ENCODE assay signal across 8 mouse cellular contexts in the genomic region with DNA sequence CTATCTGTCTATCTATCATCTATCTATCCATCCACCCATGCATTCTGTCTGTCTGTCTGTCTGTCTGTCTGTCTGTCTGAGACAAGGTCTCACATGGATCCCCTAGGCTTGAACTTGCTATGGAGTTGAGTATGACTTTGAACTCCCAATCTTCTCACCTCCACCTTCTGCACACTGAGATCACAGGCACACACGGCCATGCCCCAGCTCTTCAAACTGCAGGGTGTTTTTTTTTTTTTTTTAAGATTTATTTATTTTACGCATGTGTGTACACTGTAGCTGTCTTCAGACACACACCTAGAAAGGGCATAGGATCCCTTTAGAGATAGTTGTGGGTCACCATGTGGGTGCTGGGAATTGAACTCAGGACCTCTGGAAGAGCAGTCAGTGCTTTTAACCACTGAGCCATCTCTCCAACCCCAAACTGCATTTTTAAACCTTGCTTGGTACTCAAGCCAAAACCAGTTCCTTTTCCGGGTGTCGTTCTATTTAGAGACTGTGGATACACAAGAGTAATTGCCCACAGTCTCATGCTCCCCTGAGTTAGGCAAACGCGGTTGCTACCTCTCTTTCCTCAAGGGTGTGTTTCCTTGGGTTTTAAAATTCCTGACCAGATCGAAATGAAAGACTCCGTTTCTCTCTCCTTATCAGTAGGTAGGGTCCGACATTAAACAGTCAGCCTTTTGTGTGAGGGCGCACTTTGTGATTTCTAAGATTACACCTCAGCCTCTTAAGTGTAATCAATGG. TPM values are rescaled to one million over a fixed set of nuclear protein-coding genes. Genes with fewer than 3 reads are reported as not detected.
DNase-seq lines count a peak whose midpoint lies in the region; ATAC-seq lines count a peak whose summit lies in the region.

No protein-coding gene starts in this region.

- H3K4me2 ChIP-seq in kidney, embryonic 14.5 days (replicated peaks; ENCODE audit: low read depth, low read length): peak overlapping the region; percentile 48

- H3K27ac ChIP-seq in kidney, embryonic 14.5 days (ENCODE audit: low read depth, low read length): peak overlapping the region; percentile 53; the same call in 1 of the 2 replicates

- H3K9ac ChIP-seq in kidney, embryonic 14.5 days (ENCODE audit: low read depth, low read length): peak overlapping the region; percentile 48; the same call in 1 of the 2 replicates

- no peaks in the 10 kb centered on the region for H3K36me3 ChIP-seq in kidney, embryonic 14.5 days (ENCODE audit: control insufficient read depth, insufficient read depth, low read length)

- WGBS in kidney, embryonic 14.5 days: 27% methylated on average over 10 of the region's 10 CpGs

- DNase-seq in kidney, postnatal 4 days: no peak
- peak; percentile 39 for DNase-seq in T-cell, adult 2 months (ENCODE audit: low spot score)
- DNase-seq in heart, postnatal 10 days: peak; percentile 40 to 46
- DNase-seq in lung, postnatal 36 days: peak; percentile 63
- DNase-seq in Muller cell, postnatal 12 days (ENCODE audit: inconsistent ontology term): no peak
- DNase-seq in frontal cortex, postnatal 25 days (ENCODE audit: low spot score in 2 of 2): no peak
- no peak for DNase-seq in urinary bladder, adult 18-20 months (ENCODE audit: low spot score in 2 of 2)

- peaks cover 16% of the 10 kb centered on the region for H3K4me1 ChIP-seq in kidney, embryonic 14.5 days (ENCODE audit: control insufficient read depth, insufficient read depth, low read length)

- peak overlapping the region; percentile 30 for H3K4me3 ChIP-seq in kidney, embryonic 14.5 days (ENCODE audit: low read length)

- H3K27me3 ChIP-seq in kidney, embryonic 14.5 days (ENCODE audit: control insufficient read depth, insufficient read depth, low read length): no peaks in the 10 kb centered on the region

- ATAC-seq in kidney, embryonic 14.5 days (ENCODE audit: low FRiP score, low TSS enrichment): no peak

- intact Hi-C loops in heart, postnatal 10 days (cut with DNase I): loop anchor here (2.0 kb wide), 1 partner anchor 52 kb away; no protein-coding TSS in a partner anchor

- H3K9me3 ChIP-seq in kidney, embryonic 14.5 days (ENCODE audit: control insufficient read depth, low read length): no peaks in the 10 kb centered on the region

RNA-seq across cellular contexts. Expression of gene Zfp217, which starts 57.0 kb away (rescaled TPM):
- polyA plus RNA-seq in kidney, embryonic 14.5 days (2014; fragmentation: Nextera tagmentation; extraction: Ambion mirVana): 5.6 and 6.0 TPM in 2 replicates
- 10 to 100 TPM; 14.4 to 17.7 TPM for total RNA-seq in heart, postnatal 10 days (2021)

Comparison
In these comparisons a context has a peak if more than half of its experiments do, and no peak if none do; other contexts are left out.
1. DNase-seq: peak in T-cell, adult 2 months (single experiment), heart, postnatal 10 days (2 of 2) and lung, postnatal 36 days (single experiment); none in kidney, postnatal 4 days (0 of 2), Muller cell, postnatal 12 days (single experiment), frontal cortex, postnatal 25 days (0 of 2) and urinary bladder, adult 18-20 months (0 of 2).